Mouse (Mus musculus) liver, postnatal 0 days (tissue): Measurements from ENCODE around the gene Raver2.

ENCODE experiments used
- CTCF ChIP-seq: sonication (generic); IDR thresholded peaks from 2 replicates; pipeline ENCODE4 v1.5.1; 2016; ENCODE audit warnings: antibody characterized with exemption, low read depth
- EP300 ChIP-seq: IDR thresholded peaks from 2 replicates; pipeline ENCODE4 v1.6.1; 2016; ENCODE audit warnings: antibody characterized with exemption, low read depth, mild to moderate bottlenecking

- no peak for TF ChIP-seq CTCF
- no peak for TF ChIP-seq EP300
Measured at GRCm38 (mm10) chr4:101159191-101159764, 90.5 kb downstream of the Raver2 start.
